Mouse (Mus musculus): ENCODE data around the gene Gm3633. TPM values are rescaled to one million over a fixed set of nuclear protein-coding genes. Genes with fewer than 3 reads are reported as not detected.

The Gm3633 gene
- not detected in 2 replicates for polyA plus RNA-seq (2012; rRNA removed; ENCODE audit: low replicate concordance)

DNA sequence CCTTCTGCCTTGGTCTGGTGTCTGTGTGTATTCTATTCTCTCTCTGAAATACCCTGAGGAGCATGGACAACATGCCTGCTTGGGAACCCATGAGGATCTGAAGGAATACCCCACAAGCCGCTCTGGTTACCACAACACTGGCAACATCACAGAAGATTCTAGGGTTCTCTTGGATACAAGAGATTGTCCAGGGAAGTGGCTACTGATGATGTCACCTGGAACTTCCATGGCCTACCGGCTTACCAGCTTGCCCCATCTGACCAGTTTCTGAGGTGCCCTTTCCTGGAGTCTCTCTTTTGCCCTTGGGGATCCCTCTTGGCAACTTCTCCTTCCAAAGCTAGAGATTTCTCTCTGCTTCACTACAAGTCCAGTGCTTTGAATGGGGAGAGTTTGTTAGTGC, at the start of gene Gm3633:
Gm3633 (minus strand) TSS at position 101 of the 400 bp plus-strand sequence.

DNA sequence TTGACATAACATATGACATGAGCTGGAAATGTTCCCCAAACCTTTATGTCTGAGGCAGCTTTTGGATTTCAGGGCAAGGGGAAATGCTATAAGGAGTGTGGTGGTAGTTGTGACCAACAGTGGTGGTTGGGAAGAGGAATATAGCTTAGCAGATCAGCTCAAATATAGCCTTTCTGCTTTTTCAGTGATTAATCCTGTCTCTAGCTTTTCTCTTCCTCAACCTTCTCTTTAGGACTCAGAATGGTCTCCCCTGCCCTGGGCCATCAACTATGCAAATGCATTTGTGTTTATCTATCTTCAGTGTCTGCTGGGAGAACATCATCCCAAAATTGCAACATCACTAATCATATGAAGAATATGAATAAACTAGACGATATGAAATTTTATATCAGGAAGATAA, 13.9 kb upstream of the Gm3633 start, which contains the start of gene Gm10378:
Gm10378 (plus strand) TSS at position 301 of the 400 bp plus-strand sequence.

DNA sequence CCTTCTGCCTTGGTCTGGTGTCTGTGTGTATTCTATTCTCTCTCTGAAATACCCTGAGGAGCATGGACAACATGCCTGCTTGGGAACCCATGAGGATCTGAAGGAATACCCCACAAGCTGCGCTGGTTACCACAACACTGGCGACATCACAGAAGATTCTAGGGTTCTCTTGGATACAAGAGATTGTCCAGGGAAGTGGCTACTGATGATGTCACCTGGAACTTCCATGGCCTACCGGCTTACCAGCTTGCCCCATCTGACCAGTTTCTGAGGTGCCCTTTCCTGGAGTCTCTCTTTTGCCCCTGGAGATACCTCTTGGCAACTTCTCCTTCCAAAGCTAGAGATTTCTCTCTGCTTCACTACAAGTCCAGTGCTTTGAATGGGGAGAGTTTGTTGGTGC, 41.9 kb downstream of the Gm3633 start, which contains the start of gene Gm17124:
Gm17124 (minus strand) TSS at position 101 of the 400 bp plus-strand sequence.

Other genes with a start within 250 kb of the Gm3633 start
- gene Gm8005, start 202.2 kb downstream of the Gm3633 start, polyA plus RNA-seq (2012; rRNA removed; ENCODE audit: low replicate concordance) = not detected in 2 replicates
- not detected in 2 replicates for gene Gm8011, start 178.0 kb downstream of the Gm3633 start, polyA plus RNA-seq (2012; rRNA removed; ENCODE audit: low replicate concordance)
- not detected in 2 replicates for gene Gm8020, start 139.6 kb downstream of the Gm3633 start, polyA plus RNA-seq (2012; rRNA removed; ENCODE audit: low replicate concordance)
- not detected in 2 replicates for gene Gm8024, start 117.6 kb downstream of the Gm3633 start, polyA plus RNA-seq (2012; rRNA removed; ENCODE audit: low replicate concordance)
- not detected in 2 replicates for gene Gm17124, start 42.0 kb downstream of the Gm3633 start, polyA plus RNA-seq (2012; rRNA removed; ENCODE audit: low replicate concordance)
- gene Gm10378, start 14.0 kb upstream of the Gm3633 start, polyA plus RNA-seq (2012; rRNA removed; ENCODE audit: low replicate concordance) = not detected in 2 replicates
- not detected in 2 replicates for gene Gm3015, start 126.9 kb upstream of the Gm3633 start, polyA plus RNA-seq (2012; rRNA removed; ENCODE audit: low replicate concordance)
- gene Gm10377, start 156.1 kb upstream of the Gm3633 start, polyA plus RNA-seq (2012; rRNA removed; ENCODE audit: low replicate concordance) = not detected in 2 replicates
- gene Gm21977, start 211.6 kb upstream of the Gm3633 start, polyA plus RNA-seq (2012; rRNA removed; ENCODE audit: low replicate concordance) = not detected in 2 replicates

Data from mammary gland, adult 2 months (tissue).